Mouse (Mus musculus): ENCODE data around the gene Cep170b. TPM values are rescaled to one million over a fixed set of nuclear protein-coding genes. Genes with fewer than 3 reads are reported as not detected.

Cep170b gene
- total RNA-seq, 1 experiment: 46.1 TPM

DNA sequence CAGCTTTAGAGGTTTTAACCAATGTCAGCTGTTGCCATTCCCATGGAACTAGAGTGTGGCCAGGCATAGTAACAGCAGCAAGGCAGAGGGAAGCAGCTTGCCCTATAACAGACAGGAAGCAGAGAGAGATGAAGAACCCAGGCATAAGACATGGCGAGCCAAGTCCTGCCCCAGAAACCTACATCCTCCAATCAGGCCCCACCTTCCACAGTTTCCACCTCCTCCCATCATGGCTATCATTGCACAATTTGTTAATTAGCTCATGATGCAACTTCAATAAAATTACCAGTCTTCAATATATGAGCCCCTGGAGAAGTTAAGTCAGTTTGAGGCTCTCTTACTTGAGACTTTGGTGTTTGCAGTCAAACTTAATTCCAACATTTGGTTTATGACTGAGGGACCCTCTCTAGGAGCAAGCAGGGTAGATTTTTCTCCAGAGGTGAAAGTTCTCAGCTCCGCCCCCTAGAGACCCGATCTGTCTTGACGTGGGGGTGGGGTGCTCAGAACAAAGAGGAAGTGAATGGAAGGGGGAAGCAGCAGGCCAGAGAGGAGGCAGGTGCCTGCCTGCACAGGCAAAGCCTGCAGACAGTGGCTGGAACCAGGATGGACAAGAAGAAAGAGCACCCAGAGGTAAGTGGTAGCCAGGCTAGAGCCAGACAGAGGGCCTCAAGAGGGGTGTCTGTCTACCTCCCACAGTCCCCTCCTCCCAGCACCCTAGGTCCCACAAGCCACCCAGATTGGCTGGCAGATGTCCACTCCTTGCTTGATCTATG is 40.1 kb downstream of the Cep170b start, which contains the start of gene Pld4:
Pld4 (plus strand) TSS at position 502 of the 773 bp plus-strand sequence.
- H3K4me3 ChIP-seq (ENCODE audit: insufficient read depth in 1 of 2, low read depth in 1 of 2, low read length in 2 of 2, poor library complexity in 1 of 2, severe bottlenecking in 1 of 2): no peak within 1 kb of the TSS
- H3K36me3 ChIP-seq (ENCODE audit: control insufficient read depth, insufficient read depth, low read length, poor library complexity, severe bottlenecking): no peaks in the 10 kb centered on the region
- no peak within 1 kb of the TSS for H3K9ac ChIP-seq (ENCODE audit: insufficient read depth, low read depth, low read length, poor library complexity, severe bottlenecking)
- peaks cover 3 to 8% of the 10 kb centered on the region in 2 experiments; a peak in 3 of 4 replicates for H3K4me1 ChIP-seq (ENCODE audit: control insufficient read depth in 2 of 2, insufficient read depth in 2 of 2, low read length in 2 of 2, poor library complexity in 1 of 2)
- TF ChIP-seq ZNF384 (IDR thresholded peaks at IDR 0.05; ENCODE audit: low read depth, low read length) (no peak), HCFC1 (IDR thresholded peaks at IDR 0.05; ENCODE audit: borderline replicate concordance, insufficient read depth, low read length) (no peak), MAFK (IDR thresholded peaks at IDR 0.05; ENCODE audit: insufficient read depth, low read depth, low read length) (no peak), ZC3H11A (IDR thresholded peaks at IDR 0.05; ENCODE audit: borderline replicate concordance, low read depth, low read length) (no peak), CHD2 (IDR thresholded peaks at IDR 0.05; ENCODE audit: low read depth, low read length) (no peak)
- in situ Hi-C loops (cut with MboI; ENCODE audit: low sequenced_read_pairs in 2 of 2, unreplicated experiment in 2 of 2): no loop called here
- DNase-seq (ENCODE audit: low read depth, low spot score): peak; percentile 25
- H3K9me3 ChIP-seq (ENCODE audit: control insufficient read depth, insufficient read depth, low read depth, low read length): no peaks in the 10 kb centered on the region
- no peak within 1 kb of the TSS for H3K27ac ChIP-seq (ENCODE audit: insufficient read depth, low read depth, low read length, poor library complexity, severe bottlenecking)

DNA sequence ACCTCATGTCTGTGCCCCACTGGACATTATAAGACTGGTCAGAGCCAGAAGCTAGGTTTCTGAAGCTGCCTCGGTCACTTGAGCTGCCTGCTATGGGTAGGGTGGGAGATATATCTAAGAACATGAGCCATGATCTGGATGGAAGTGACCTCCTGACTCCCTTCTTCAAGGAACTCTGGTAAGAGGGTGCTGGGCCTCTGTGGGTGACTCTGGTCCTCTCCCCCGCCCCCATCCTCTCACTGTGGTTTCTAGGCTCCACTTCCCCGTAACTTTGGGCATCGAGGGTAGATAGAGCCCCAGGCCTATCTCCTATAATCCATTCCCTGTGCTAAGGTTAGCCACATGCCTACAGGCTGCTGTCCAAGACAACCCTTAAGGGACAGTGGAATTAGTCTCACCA is 41.2 kb downstream of the Cep170b start:
- no peak for DNase-seq (ENCODE audit: low read depth, low spot score)
- H3K36me3 ChIP-seq (ENCODE audit: control insufficient read depth, insufficient read depth, low read length, poor library complexity, severe bottlenecking): no peaks in the 10 kb centered on the region
- TF ChIP-seq HCFC1 (IDR thresholded peaks at IDR 0.05; ENCODE audit: borderline replicate concordance, insufficient read depth, low read length) (no peak), CHD2 (IDR thresholded peaks at IDR 0.05; ENCODE audit: low read depth, low read length) (no peak), MAFK (IDR thresholded peaks at IDR 0.05; ENCODE audit: insufficient read depth, low read depth, low read length) (no peak), ZNF384 (IDR thresholded peaks at IDR 0.05; ENCODE audit: low read depth, low read length) (no peak), ZC3H11A (IDR thresholded peaks at IDR 0.05; ENCODE audit: borderline replicate concordance, low read depth, low read length) (no peak)
- H3K9ac ChIP-seq (ENCODE audit: insufficient read depth, low read depth, low read length, poor library complexity, severe bottlenecking): no peak overlapping the region
- H3K4me1 ChIP-seq (ENCODE audit: control insufficient read depth in 2 of 2, insufficient read depth in 2 of 2, low read length in 2 of 2, poor library complexity in 1 of 2): peaks cover 2 to 4% of the 10 kb centered on the region in 2 experiments; a peak in 2 of 4 replicates
- no peaks in the 10 kb centered on the region for H3K9me3 ChIP-seq (ENCODE audit: control insufficient read depth, insufficient read depth, low read depth, low read length)
- H3K27ac ChIP-seq (ENCODE audit: insufficient read depth, low read depth, low read length, poor library complexity, severe bottlenecking): no peak overlapping the region
- H3K4me3 ChIP-seq (ENCODE audit: insufficient read depth in 1 of 2, low read depth in 1 of 2, low read length in 2 of 2, poor library complexity in 1 of 2, severe bottlenecking in 1 of 2): no peak overlapping the region
- in situ Hi-C loops (cut with MboI; ENCODE audit: low sequenced_read_pairs in 2 of 2, unreplicated experiment in 2 of 2): no loop called here

DNA sequence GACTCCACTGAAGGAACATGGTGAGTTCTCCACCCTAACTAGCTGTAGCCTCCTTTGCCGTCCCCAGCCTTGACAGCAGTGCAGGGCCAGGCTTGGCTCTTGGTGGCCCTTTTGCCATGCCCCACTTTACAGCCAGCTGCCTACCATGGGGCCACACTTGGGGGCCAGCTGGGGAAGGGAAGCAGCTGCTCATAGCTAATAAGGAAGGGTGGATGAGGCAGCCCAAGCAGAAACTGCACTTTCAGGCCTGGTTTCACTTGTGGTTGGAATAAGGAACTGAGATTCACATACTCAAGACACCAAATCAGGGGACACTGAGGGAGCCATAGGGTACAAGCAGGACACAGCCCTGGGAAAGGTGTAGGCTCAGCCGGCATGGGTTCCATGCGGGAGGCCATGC is 41.8 kb downstream of the Cep170b start:
- in situ Hi-C loops (cut with MboI; ENCODE audit: low sequenced_read_pairs in 2 of 2, unreplicated experiment in 2 of 2): no loop called here
- Histone ChIP-seq H3K9me3 (ENCODE audit: control insufficient read depth, insufficient read depth, low read depth, low read length) (no peaks in the 10 kb centered on the region), H3K4me3 (ENCODE audit: insufficient read depth in 1 of 2, low read depth in 1 of 2, low read length in 2 of 2, poor library complexity in 1 of 2, severe bottlenecking in 1 of 2) (no peak overlapping the region), H3K27ac (ENCODE audit: insufficient read depth, low read depth, low read length, poor library complexity, severe bottlenecking) (no peak overlapping the region), H3K9ac (ENCODE audit: insufficient read depth, low read depth, low read length, poor library complexity, severe bottlenecking) (no peak overlapping the region), H3K4me1 (ENCODE audit: control insufficient read depth in 2 of 2, insufficient read depth in 2 of 2, low read length in 2 of 2, poor library complexity in 1 of 2) (peaks cover 2 to 4% of the 10 kb centered on the region in 2 experiments; a peak in 2 of 4 replicates), H3K36me3 (ENCODE audit: control insufficient read depth, insufficient read depth, low read length, poor library complexity, severe bottlenecking) (no peaks in the 10 kb centered on the region)
- no peak for DNase-seq (ENCODE audit: low read depth, low spot score)
- TF ChIP-seq ZC3H11A (IDR thresholded peaks at IDR 0.05; ENCODE audit: borderline replicate concordance, low read depth, low read length) (no peak), CHD2 (IDR thresholded peaks at IDR 0.05; ENCODE audit: low read depth, low read length) (no peak), MAFK (IDR thresholded peaks at IDR 0.05; ENCODE audit: insufficient read depth, low read depth, low read length) (no peak), ZNF384 (IDR thresholded peaks at IDR 0.05; ENCODE audit: low read depth, low read length) (no peak), HCFC1 (IDR thresholded peaks at IDR 0.05; ENCODE audit: borderline replicate concordance, insufficient read depth, low read length) (no peak)

DNA sequence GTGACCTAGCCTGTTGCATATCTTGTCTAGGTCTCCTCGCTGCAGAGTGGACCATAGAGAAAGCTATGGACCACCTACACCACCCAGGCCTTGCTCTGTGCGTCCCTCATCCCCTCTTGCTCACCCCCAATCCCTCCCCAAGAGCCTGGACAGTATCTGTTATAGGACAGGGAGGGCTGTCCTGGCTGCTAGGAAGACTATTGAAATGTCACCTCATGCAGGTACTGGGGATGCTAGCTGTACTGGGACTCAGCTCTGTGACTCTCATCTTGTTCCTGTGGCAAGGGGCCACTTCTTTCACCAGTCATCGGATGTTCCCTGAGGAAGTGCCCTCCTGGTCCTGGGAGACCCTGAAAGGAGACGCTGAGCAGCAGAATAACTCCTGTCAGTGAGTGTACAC is 42.9 kb downstream of the Cep170b start:
- no peak for DNase-seq (ENCODE audit: low read depth, low spot score)
- in situ Hi-C loops (cut with MboI; ENCODE audit: low sequenced_read_pairs in 2 of 2, unreplicated experiment in 2 of 2): no loop called here
- H3K9me3 ChIP-seq (ENCODE audit: control insufficient read depth, insufficient read depth, low read depth, low read length): no peaks in the 10 kb centered on the region
- no peak overlapping the region for H3K27ac ChIP-seq (ENCODE audit: insufficient read depth, low read depth, low read length, poor library complexity, severe bottlenecking)
- peaks cover 2 to 4% of the 10 kb centered on the region in 2 experiments; a peak in 2 of 4 replicates for H3K4me1 ChIP-seq (ENCODE audit: control insufficient read depth in 2 of 2, insufficient read depth in 2 of 2, low read length in 2 of 2, poor library complexity in 1 of 2)
- TF ChIP-seq MAFK (IDR thresholded peaks at IDR 0.05; ENCODE audit: insufficient read depth, low read depth, low read length): no peak
- no peak for TF ChIP-seq HCFC1 (IDR thresholded peaks at IDR 0.05; ENCODE audit: borderline replicate concordance, insufficient read depth, low read length)
- TF ChIP-seq ZNF384 (IDR thresholded peaks at IDR 0.05; ENCODE audit: low read depth, low read length): no peak
- TF ChIP-seq CHD2 (IDR thresholded peaks at IDR 0.05; ENCODE audit: low read depth, low read length): no peak
- no peak for TF ChIP-seq ZC3H11A (IDR thresholded peaks at IDR 0.05; ENCODE audit: borderline replicate concordance, low read depth, low read length)
- H3K4me3 ChIP-seq (ENCODE audit: insufficient read depth in 1 of 2, low read depth in 1 of 2, low read length in 2 of 2, poor library complexity in 1 of 2, severe bottlenecking in 1 of 2): no peak overlapping the region
- H3K36me3 ChIP-seq (ENCODE audit: control insufficient read depth, insufficient read depth, low read length, poor library complexity, severe bottlenecking): no peaks in the 10 kb centered on the region
- no peak overlapping the region for H3K9ac ChIP-seq (ENCODE audit: insufficient read depth, low read depth, low read length, poor library complexity, severe bottlenecking)

All from ES-E14 (cell line).